Mouse (Mus musculus): ENCODE data around the gene Tmc6. TPM values are rescaled to one million over a fixed set of nuclear protein-coding genes. Genes with fewer than 3 reads are reported as not detected.
A peak's percentile ranks its signal among the peaks of the same experiment; 100 is the strongest.
"Not testable (repeated sequence)": the region's sequence is repeated elsewhere in the genome, so short reads cannot be mapped to it uniquely, and the experiment has no call there.

Gene Tmc6
- 32.7 and 71.6 TPM in 2 replicates for total RNA-seq (2014; fragmentation: Nextera tagmentation)
- 12.6 and 20.6 TPM in 2 replicates for total RNA-seq (2017)

DNA sequence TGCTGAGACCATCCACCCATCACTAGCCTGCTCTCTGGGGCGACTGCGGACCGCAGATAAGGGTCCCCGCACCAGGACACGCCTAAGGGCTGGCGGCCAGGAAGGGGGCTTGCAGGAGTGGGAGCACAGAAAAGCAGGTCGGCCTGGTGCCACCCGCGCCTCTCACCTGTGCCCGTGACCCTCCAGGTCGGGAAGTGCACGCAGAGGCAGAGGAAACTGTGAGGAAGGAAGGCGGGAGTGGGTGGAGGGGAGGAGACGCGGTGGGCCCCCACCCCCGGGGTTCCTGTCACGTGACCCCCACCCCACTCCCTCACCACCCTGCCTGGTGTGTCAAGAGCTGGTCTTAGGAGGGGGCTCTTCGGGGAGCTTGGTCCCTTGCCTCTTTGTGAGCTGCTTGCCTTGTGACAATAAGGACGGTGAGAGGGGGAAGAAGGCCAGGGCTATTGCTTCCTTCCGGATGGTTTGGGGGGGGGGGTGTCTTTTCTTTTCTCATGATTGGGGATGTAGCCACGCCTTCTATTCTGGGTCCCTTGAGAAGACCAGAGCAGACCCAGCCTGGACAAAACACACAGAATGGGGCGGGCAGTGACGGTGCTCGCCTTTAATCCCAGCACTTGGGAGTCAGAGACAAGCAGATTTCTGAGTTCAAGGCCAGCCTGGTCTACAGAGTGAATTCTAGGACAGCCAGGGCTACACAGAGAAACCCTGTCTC lies at the start of gene Tmc6, which contains the start of gene Tmc8:
TSS of gene Tmc6 (minus strand) at position 206 of the 712 bp plus-strand sequence.
TSS of gene Tmc8 (plus strand) at position 84 of the 712 bp plus-strand sequence.
- 0 out of 2 replicates have a peak, but pooled peaks have one; percentile 2 for ATAC-seq (replicated peaks; ENCODE audit: poor library complexity, severe bottlenecking)

GRCm38 (mm10) chr11:117830401-117830800 lies 48.4 kb upstream of the Tmc6 start:
- ATAC-seq (replicated peaks; ENCODE audit: poor library complexity, severe bottlenecking) = peak; percentile 10

DNA sequence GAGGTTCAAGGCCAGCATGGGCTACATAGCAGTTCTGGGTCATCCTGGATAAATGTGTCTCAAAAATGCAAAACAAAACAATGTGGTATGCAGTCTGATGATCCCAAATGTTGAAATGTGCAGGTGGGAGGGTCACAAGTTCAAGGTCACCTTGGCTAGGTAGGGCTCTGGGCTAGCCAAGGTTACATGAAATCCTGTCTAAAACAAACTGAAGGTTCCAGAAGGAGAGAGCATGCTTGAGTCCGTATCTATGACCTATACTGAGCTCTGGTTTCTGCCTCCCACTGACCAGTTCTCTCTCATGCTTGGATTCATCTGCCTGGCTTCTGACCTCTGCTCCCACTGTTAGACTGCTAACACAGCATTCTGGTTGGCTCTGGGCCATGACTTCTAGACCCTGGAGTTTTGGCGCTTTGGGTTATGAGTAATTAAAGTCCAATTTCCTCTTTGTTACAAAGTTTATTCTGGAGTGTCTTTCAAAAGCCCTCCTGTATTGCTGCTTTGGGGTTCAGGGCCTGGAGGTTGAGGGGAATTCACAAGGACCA lies 47.7 kb upstream of the Tmc6 start:
- no peak for ATAC-seq (replicated peaks; ENCODE audit: poor library complexity, severe bottlenecking)

DNA sequence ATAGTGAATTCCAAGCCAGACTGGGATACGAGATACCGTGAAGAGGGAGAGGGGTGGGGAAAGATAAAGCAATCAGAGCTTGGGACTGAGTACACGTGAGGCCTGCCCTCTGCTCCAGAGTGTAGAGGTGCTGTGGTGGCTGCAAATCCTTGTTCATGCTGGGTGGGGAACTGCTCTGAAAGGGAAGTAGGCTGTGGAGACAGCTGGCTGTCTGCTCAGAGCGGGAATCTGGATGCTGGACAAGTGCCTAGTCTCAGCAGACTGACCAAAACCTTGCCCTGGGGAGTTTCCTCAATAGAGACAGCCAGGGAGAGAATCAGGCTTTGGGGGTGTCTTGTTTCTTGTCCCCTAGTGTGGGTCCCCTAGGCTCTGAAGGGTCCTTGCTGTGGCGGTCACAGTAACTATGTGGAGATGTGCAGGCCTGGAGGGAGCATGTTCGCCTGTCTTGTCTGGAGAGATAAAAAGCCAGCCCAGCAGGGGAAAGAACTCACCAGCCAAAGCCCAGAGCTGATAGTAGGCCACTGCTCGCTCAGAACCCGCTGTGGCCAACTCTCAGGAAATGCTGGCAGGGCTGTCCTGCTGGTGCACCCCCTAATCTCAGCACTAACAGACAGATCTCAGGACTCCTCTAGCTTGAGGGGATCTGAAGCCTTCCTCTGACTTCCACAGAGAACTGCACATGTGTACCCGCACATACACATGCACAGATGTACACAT lies 47.0 kb upstream of the Tmc6 start:
- peak; percentile 21 for ATAC-seq (replicated peaks; ENCODE audit: poor library complexity, severe bottlenecking)

- ATAC-seq (replicated peaks; ENCODE audit: poor library complexity, severe bottlenecking) = peak; percentile 7
Measured at GRCm38 (mm10) chr11:117828149-117828887, 46.3 kb upstream of the Tmc6 start.

DNA sequence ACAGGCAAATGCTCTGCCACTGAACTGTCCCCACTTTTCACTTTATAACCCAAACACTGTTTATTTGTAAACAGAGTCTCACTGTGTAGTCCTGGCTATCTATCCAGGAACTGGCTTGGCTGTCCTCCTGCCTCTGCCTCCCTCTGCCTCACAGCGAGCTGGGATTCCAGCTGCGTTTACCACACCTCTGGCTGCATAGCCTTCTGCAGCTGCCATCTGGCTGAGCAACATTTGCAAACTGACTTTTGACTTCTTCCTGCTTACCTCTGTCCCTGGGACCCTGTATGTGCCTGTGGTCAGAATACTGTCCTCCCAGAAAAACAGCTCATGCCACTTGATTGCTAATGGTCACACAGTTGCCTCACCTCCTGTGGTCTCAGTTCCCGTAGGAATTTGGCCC lies 45.4 kb upstream of the Tmc6 start:
- no peak for ATAC-seq (replicated peaks; ENCODE audit: poor library complexity, severe bottlenecking)

DNA sequence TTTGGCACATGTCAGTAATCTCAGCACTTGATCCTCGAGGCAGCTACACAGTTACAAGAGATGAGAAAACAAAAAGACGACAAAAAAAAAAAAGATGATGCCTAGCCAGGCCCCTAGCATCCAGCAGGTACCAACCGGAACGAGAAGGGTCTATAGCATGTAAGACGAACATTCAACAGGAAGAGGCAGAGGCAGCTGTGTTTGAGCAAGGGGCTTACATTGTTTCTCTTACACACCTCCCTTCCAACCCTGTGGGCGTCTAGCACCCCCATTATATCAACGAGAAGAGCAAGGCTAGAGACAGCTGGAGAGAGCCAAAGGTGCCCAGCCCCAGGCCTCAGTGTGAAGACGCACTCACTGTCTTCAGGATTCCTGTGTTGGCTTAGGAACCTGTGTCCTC lies 44.9 kb upstream of the Tmc6 start:
- no peak for ATAC-seq (replicated peaks; ENCODE audit: poor library complexity, severe bottlenecking)

DNA sequence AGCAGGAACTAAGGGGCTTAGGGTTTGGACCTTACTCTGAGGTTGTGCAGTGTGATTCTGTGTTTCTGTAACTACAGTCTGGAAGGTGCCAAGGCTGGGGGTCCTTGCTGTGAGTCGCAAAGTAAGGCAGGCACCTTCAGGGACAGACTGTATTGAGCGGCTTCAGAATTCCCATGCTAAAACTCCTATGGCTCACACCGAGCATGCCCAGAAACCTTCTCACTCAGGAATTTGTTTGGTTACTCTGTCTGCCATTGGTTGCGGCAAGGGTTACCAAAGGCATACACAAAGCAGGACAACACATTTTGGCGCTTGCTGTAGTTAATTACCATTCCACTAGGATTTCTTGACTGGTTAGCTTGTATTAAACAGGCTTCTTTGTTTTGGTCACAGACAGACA lies 44.2 kb upstream of the Tmc6 start:
- ATAC-seq (replicated peaks; ENCODE audit: poor library complexity, severe bottlenecking) = no peak

DNA sequence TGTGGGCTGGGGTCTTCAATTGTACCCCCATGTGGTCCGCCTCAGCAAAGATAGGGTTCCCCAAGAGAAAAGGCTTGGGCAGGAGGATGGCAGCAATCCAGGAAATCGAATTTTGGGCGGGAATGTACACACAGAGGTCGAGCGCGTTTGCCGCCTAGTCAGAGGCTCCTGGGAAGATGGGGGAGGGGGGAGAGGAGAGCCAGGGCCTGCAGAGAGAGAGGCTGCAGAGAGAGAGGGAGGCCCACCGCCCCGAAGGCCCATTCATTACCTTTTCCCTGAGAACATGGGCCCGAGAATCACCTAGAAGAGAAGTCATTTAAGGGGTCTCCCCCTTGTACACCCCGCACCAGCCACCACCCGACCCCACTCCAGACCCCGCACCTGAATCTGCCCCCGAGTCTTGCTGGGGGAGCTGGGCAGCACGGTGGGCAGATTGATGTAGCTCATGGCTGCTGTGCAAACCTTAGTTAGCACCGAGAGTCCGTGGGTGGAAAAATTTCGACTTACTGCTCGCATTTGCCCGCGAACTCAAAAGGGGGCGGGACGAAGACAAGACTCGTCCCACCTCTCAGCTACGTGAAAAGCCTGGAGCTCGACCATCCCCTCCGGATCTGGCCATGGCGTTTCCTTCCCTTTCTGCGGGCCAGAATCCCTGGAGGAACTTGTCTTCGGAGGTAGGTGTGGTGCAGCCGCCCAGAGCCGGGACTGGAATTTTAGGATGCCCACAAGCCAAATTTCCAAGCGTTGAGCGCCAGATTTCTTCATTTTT lies 43.5 kb upstream of the Tmc6 start, which contains the start of the genes Afmid and Tk1:
TSS of gene Afmid (plus strand) at position 592 of the 769 bp plus-strand sequence.
TSS of gene Tk1 (minus strand) at position 760 of the 769 bp plus-strand sequence.
- ATAC-seq (replicated peaks; ENCODE audit: poor library complexity, severe bottlenecking) = peak; percentile 40

GRCm38 (mm10) chr11:117824060-117824969 lies 42.3 kb upstream of the Tmc6 start:
- peak; percentile 48 for ATAC-seq (replicated peaks; ENCODE audit: poor library complexity, severe bottlenecking)

- ATAC-seq (replicated peaks; ENCODE audit: poor library complexity, severe bottlenecking) = no peak
Measured at GRCm38 (mm10) chr11:117823411-117823810, 41.4 kb upstream of the Tmc6 start.

- ATAC-seq (replicated peaks; ENCODE audit: poor library complexity, severe bottlenecking) = no peak
Measured at GRCm38 (mm10) chr11:117822728-117823241, 40.8 kb upstream of the Tmc6 start.

GRCm38 (mm10) chr11:117821868-117822267 lies 39.9 kb upstream of the Tmc6 start:
- ATAC-seq (replicated peaks; ENCODE audit: poor library complexity, severe bottlenecking) = no peak

- no peak for ATAC-seq (replicated peaks; ENCODE audit: poor library complexity, severe bottlenecking)
Measured at GRCm38 (mm10) chr11:117820173-117820572, 38.2 kb upstream of the Tmc6 start.

- no peak for ATAC-seq (replicated peaks; ENCODE audit: poor library complexity, severe bottlenecking)
Measured at GRCm38 (mm10) chr11:117819095-117819494, 37.1 kb upstream of the Tmc6 start.

DNA sequence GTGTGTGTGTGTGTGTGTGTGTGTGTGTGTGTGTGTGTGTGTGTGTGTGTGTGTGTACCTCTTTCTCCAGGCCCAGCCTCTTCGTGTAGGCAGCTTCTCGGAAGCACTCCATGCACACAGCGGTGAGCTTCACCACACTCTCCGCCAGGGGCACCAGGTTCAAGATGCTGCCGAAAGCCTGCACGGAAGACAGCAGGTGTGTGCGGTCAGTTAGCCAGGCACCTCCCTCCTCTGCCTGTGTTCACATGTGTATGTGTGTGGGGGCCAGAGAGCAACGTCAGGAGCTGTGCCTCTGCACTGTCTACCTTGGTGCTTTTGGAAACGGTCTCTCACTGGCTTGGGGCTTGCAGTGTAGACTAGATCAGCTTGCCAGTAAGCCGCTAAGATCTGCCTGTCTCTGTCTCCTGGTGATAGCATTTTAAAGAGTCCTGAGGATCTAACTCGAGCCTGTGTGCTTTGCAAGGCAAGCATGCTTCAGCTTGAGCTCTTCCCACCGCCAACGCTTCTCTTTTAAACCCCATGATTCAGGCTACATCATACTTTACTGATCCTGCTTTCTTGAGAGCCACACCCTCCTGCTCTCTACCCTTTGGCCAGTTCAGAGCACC lies 34.5 kb upstream of the Tmc6 start:
- no peak for ATAC-seq (replicated peaks; ENCODE audit: poor library complexity, severe bottlenecking)

DNA sequence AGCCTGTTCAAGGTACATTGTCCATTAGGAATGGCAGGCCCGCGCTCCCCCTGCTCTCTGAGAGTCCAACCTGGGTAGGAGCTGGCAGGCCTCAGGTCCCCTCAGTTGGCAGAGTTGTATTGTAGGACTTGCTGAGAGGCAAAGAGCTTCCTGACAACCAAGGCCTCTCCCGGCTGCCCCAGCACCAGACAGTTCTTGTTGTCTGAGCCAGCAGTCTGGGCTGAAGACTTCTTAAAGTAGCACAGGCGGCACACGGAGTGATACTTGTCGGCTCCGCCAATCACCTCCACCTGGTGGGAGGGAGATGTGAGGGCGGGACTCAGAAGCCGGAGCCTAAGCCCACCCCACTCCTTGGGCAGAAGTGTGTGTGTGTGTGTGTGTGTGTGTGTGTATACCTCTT lies 33.9 kb upstream of the Tmc6 start:
- not testable (repeated sequence) for ATAC-seq (replicated peaks; ENCODE audit: poor library complexity, severe bottlenecking)
